Mouse (Mus musculus): ENCODE measurements around the gene Gm20431. TPM values are rescaled to one million over a fixed set of nuclear protein-coding genes. Genes with fewer than 3 reads are reported as not detected.

The Gm20431 gene
- total RNA-seq, 2 experiments from 2014 or later = 3.7 to 11.5 TPM

GRCm38 (mm10) chr2:167694963-167695362 is 33.7 kb upstream of the Gm20431 start:
- H3K27ac ChIP-seq = peak overlapping the region; percentile 98
- H3K4me3 ChIP-seq = no peak overlapping the region
- intact Hi-C loops (cut with DNase I) = loop anchor here (2.0 kb wide), 1 partner anchor 130 kb away; no protein-coding TSS in a partner anchor
- no peak for DNase-seq
- TF ChIP-seq CTCF (IDR thresholded peaks at IDR 0.05) = no peak

- intact Hi-C loops (cut with DNase I) = loop anchor here (2.0 kb wide), 1 partner anchor 131 kb away; no protein-coding TSS in a partner anchor
- TF ChIP-seq CTCF (IDR thresholded peaks at IDR 0.05) = no peak
- peak overlapping the region; percentile 98 for H3K27ac ChIP-seq
- no peak for DNase-seq
- H3K4me3 ChIP-seq = no peak overlapping the region
Observed at GRCm38 (mm10) chr2:167694244-167694643, 32.9 kb upstream of the Gm20431 start.

- H3K4me3 ChIP-seq = no peak overlapping the region; the same call in 1 of the 2 replicates
- TF ChIP-seq CTCF (IDR thresholded peaks at IDR 0.05) = no peak
- H3K27ac ChIP-seq = peak overlapping the region; percentile 98
- DNase-seq = no peak
- intact Hi-C loops (cut with DNase I) = loop anchor here (2.0 kb wide), 1 partner anchor 67 kb away; no protein-coding TSS in a partner anchor
Observed at GRCm38 (mm10) chr2:167693540-167693939, 32.2 kb upstream of the Gm20431 start.

- DNase-seq = no peak
- TF ChIP-seq CTCF (IDR thresholded peaks at IDR 0.05) = no peak
- Histone ChIP-seq H3K4me3 (peak overlapping the region; percentile 93), H3K27ac (peak overlapping the region; percentile 98)
- intact Hi-C loops (cut with DNase I) = loop anchor here (2.0 kb wide), 1 partner anchor 68 kb away; no protein-coding TSS in a partner anchor
Observed at GRCm38 (mm10) chr2:167692831-167693230, 31.5 kb upstream of the Gm20431 start.

- Histone ChIP-seq H3K27ac (peak overlapping the region; percentile 98), H3K4me3 (peak overlapping the region; percentile 93)
- intact Hi-C loops (cut with DNase I) = loop anchor here (1.0 to 2.0 kb wide), 2 partner anchors 69 to 157 kb away; no protein-coding TSS in a partner anchor
- peak; percentile 57 for DNase-seq
- no peak for TF ChIP-seq CTCF (IDR thresholded peaks at IDR 0.05)
Observed at GRCm38 (mm10) chr2:167691871-167692661, 30.8 kb upstream of the Gm20431 start.

- DNase-seq = peak; percentile 52
- peak overlapping the region; percentile 98 for H3K27ac ChIP-seq
- TF ChIP-seq CTCF (IDR thresholded peaks at IDR 0.05) = no peak
Observed at GRCm38 (mm10) chr2:167691410-167691809, 30.1 kb upstream of the Gm20431 start.

GRCm38 (mm10) chr2:167690962-167691311 is 29.6 kb upstream of the Gm20431 start:
- peak; percentile 81 for DNase-seq
- intact Hi-C loops (cut with DNase I) = loop anchor here (1.0 kb wide), 1 partner anchor 158 kb away; no protein-coding TSS in a partner anchor
- Histone ChIP-seq H3K4me3 (peak overlapping the region; percentile 93), H3K27ac (peak overlapping the region; percentile 98)
- TF ChIP-seq CTCF (IDR thresholded peaks at IDR 0.05) = no peak

More at GRCm38 (mm10) chr2:167691410-167691809, 30.1 kb upstream of the Gm20431 start:
- peak overlapping the region; percentile 93 for H3K4me3 ChIP-seq
- intact Hi-C loops (cut with DNase I) = loop anchor here (1.0 kb wide), 1 partner anchor 158 kb away; no protein-coding TSS in a partner anchor

GRCm38 (mm10) chr2:167690219-167690961 is 29.1 kb upstream of the Gm20431 start:
- TF ChIP-seq CTCF (IDR thresholded peaks at IDR 0.05) = no peak
- H3K4me3 ChIP-seq = peak overlapping the region; percentile 93
- H3K27ac ChIP-seq = peak overlapping the region; percentile 98
- intact Hi-C loops (cut with DNase I) = no loop called here
- DNase-seq = peak; percentile 89

- peak within 1 kb of the TSS; percentile 93 for H3K4me3 ChIP-seq
- DNase-seq = peak; percentile 88
- intact Hi-C loops (cut with DNase I) = loop anchor here (10.0 kb wide), 1 partner anchor 325 kb away; the partner anchor contains the start of gene Ripor3
- TF ChIP-seq CTCF (IDR thresholded peaks at IDR 0.05) = no peak
- H3K27ac ChIP-seq = peak within 1 kb of the TSS; percentile 98
Observed at GRCm38 (mm10) chr2:167689501-167690218, 28.4 kb upstream of the Gm20431 start, which contains the start of gene Tmem189. Tmem189 (minus strand) TSS chr2:167689822.

- DNase-seq = peak; percentile 96
- Histone ChIP-seq H3K27ac (peak within 1 kb of the TSS; percentile 98), H3K4me3 (peak within 1 kb of the TSS; percentile 93)
- intact Hi-C loops (cut with DNase I) = loop anchor here (10.0 kb wide), 1 partner anchor 326 kb away; the partner anchor contains the start of gene Ripor3
- peak; percentile 78 for TF ChIP-seq CTCF (IDR thresholded peaks at IDR 0.05)
Observed at GRCm38 (mm10) chr2:167688498-167689451, 27.5 kb upstream of the Gm20431 start, which contains the start of gene Cebpb. Cebpb (plus strand) TSS chr2:167688915.

GRCm38 (mm10) chr2:167688126-167688497 is 26.8 kb upstream of the Gm20431 start:
- DNase-seq = no peak
- H3K27ac ChIP-seq = peak overlapping the region; percentile 98
- peak overlapping the region; percentile 93 for H3K4me3 ChIP-seq
- intact Hi-C loops (cut with DNase I) = loop anchor here (10.0 kb wide), 1 partner anchor 327 kb away; the partner anchor contains the start of gene Ripor3
- no peak for TF ChIP-seq CTCF (IDR thresholded peaks at IDR 0.05)
